Mouse (Mus musculus) embryonic facial prominence, embryonic 12.5 days (tissue): ENCODE measurements around the gene Cry2. TPM values are rescaled to one million over a fixed set of nuclear protein-coding genes. Genes with fewer than 3 reads are reported as not detected.
"Not testable (repeated sequence)": the region's sequence is repeated elsewhere in the genome, so short reads cannot be mapped to it uniquely, and the experiment has no call there.

ENCODE experiments used
- ATAC-seq: fragments of 200-750 bp; cut with Nextera tagmentation; 2 replicates; pipeline ENCODE4 v1.8.0; 2017; ENCODE audit not compliant: insufficient number of reproducible peaks, insufficient read depth, low FRiP score, low TSS enrichment
- H3K27ac ChIP-seq: fragments of 300-500 bp; sonication (generic); 2 replicates; pipeline ENCODE4 v1.5.1; 2016; ENCODE audit warnings: mild to moderate bottlenecking
- H3K27me3 ChIP-seq: fragments of 300-500 bp; sonication (generic); 2 replicates; pipeline ENCODE4 v1.6.1; 2016; ENCODE audit warnings: mild to moderate bottlenecking, moderate library complexity
- H3K36me3 ChIP-seq: fragments of 300-500 bp; sonication (generic); 2 replicates; pipeline ENCODE4 v1.6.1; 2016; ENCODE audit warnings: mild to moderate bottlenecking
- H3K4me1 ChIP-seq: fragments of 300-500 bp; sonication (generic); 2 replicates; pipeline ENCODE4 v1.6.1; 2016
- H3K4me2 ChIP-seq: fragments of 300-500 bp; sonication (generic); replicated peaks from 2 replicates; pipeline ENCODE4 v1.6.1; 2016; ENCODE audit warnings: mild to moderate bottlenecking, moderate library complexity
- H3K4me3 ChIP-seq: fragments of 300-500 bp; sonication (generic); 2 replicates; pipeline ENCODE4 v1.5.1; 2016; ENCODE audit warnings: mild to moderate bottlenecking
- H3K9ac ChIP-seq: fragments of 300-500 bp; sonication (generic); 2 replicates; pipeline ENCODE4 v1.6.1; 2016; ENCODE audit warnings: mild to moderate bottlenecking, moderate library complexity
- H3K9me3 ChIP-seq: fragments of 300-500 bp; sonication (generic); 2 replicates; pipeline ENCODE4 v1.6.1; 2016; ENCODE audit warnings: mild to moderate bottlenecking, moderate library complexity
- WGBS: fragments of 180-500 bp; shearing (Covaris S2); methylation state at CpG from one replicate; pipeline ENCODE4 v1.1.7; 2016; 5-methylcytosine and 5-hydroxymethylcytosine counted together
- polyA plus RNA-seq: library from polyadenylated mRNA; unstranded; fragments of >200 nt; fragmentation: Nextera tagmentation; extraction: Ambion mirVana; gene quantifications from 2 replicates; pipeline ENCODE4 v1.2.1, GENCODE M21; 2016

The Cry2 gene
- polyA plus RNA-seq, 1 experiment from 2014 or later, result 28.8 TPM

GRCm38 (mm10) chr2:92411705-92412104 lies 22.1 kb downstream of the Cry2 start:
- 94% methylated on average over 10 of the region's 10 CpGs for WGBS
- Histone ChIP-seq H3K4me2 (no peak overlapping the region), H3K27me3 (no peaks in the 10 kb centered on the region), H3K27ac (no peak overlapping the region), H3K4me1 (no peaks in the 10 kb centered on the region), H3K9ac (no peak overlapping the region), H3K9me3 (no peaks in the 10 kb centered on the region), H3K4me3 (no peak overlapping the region), H3K36me3 (peaks cover 93% of the 10 kb centered on the region)
- ATAC-seq, result no peak

DNA sequence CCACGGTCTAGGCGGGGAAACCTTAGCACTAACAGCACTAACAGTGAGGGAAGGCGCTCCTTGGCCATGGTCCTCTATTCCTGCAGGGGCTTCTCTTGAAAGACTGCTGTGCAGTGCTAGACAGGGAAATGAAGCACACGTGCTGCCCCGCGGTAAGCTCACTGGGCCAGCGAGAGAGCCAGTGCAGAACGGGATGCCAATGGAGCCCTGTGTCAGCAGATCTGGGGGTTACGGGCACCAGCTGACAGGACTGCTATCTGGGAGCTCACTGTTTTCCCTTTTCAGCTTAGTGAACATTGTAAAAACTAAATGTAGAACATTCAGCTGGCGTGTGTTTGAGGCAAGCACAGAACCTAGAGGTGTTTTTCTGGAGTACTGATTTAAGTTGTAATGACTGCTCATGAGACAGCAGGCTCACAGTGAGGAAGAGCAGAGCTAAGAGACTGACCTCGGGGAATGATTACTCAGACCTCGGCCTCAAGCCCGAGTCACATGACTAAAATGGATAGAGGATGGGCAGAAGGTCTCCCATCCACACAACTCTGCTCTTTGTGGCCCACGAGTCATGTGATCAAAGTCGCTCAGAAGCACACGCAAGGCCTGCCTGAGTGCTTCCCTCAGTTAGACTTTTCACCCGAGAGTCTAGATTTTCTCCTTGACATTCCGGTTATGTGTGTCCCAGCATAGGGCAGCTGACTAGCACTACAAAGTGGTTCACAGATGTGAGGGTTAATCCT lies 25.4 kb downstream of the Cry2 start:
- no peak for ATAC-seq
- no peaks in the 10 kb centered on the region for H3K4me1 ChIP-seq
- H3K36me3 ChIP-seq, result peaks cover 91% of the 10 kb centered on the region
- no peak overlapping the region for H3K4me3 ChIP-seq
- no peaks in the 10 kb centered on the region for H3K9me3 ChIP-seq
- H3K27me3 ChIP-seq, result no peaks in the 10 kb centered on the region
- H3K27ac ChIP-seq, result no peak overlapping the region
- WGBS, result 90% methylated on average over 18 of the region's 18 CpGs
- no peak overlapping the region for H3K4me2 ChIP-seq
- no peak overlapping the region for H3K9ac ChIP-seq

GRCm38 (mm10) chr2:92405687-92406086 lies 28.2 kb downstream of the Cry2 start:
- Histone ChIP-seq H3K9ac (no peak overlapping the region), H3K4me1 (peaks cover 5% of the 10 kb centered on the region; the same call in 1 of the 2 replicates), H3K36me3 (peaks cover 69% of the 10 kb centered on the region), H3K27ac (no peak overlapping the region), H3K27me3 (0 out of 2 replicates have a peak, but pooled peaks cover 3% of the 10 kb centered on the region), H3K9me3 (no peaks in the 10 kb centered on the region), H3K4me2 (no peak overlapping the region), H3K4me3 (no peak overlapping the region)
- WGBS, result 94% methylated on average over 7 of the region's 7 CpGs
- no peak for ATAC-seq

GRCm38 (mm10) chr2:92404737-92405136 lies 29.1 kb downstream of the Cry2 start:
- no peak for ATAC-seq
- Histone ChIP-seq H3K4me2 (no peak overlapping the region), H3K27me3 (peaks cover 9% of the 10 kb centered on the region; the same call in 1 of the 2 replicates), H3K27ac (no peak overlapping the region), H3K9ac (no peak overlapping the region), H3K4me3 (no peak overlapping the region), H3K36me3 (peaks cover 60% of the 10 kb centered on the region), H3K4me1 (peaks cover 6% of the 10 kb centered on the region; the same call in 1 of the 2 replicates), H3K9me3 (no peaks in the 10 kb centered on the region)
- 77% methylated on average over 6 of the region's 6 CpGs for WGBS

GRCm38 (mm10) chr2:92403776-92404319 lies 30.0 kb downstream of the Cry2 start:
- Histone ChIP-seq H3K4me1 (peaks cover 6% of the 10 kb centered on the region; the same call in 1 of the 2 replicates), H3K27ac (no peak overlapping the region), H3K27me3 (peaks cover 9% of the 10 kb centered on the region; the same call in 1 of the 2 replicates), H3K9ac (no peak overlapping the region), H3K4me3 (no peak overlapping the region), H3K4me2 (no peak overlapping the region), H3K36me3 (peaks cover 51% of the 10 kb centered on the region), H3K9me3 (no peaks in the 10 kb centered on the region)
- no peak for ATAC-seq
- WGBS, result 87% methylated on average over 5 of the region's 5 CpGs

DNA sequence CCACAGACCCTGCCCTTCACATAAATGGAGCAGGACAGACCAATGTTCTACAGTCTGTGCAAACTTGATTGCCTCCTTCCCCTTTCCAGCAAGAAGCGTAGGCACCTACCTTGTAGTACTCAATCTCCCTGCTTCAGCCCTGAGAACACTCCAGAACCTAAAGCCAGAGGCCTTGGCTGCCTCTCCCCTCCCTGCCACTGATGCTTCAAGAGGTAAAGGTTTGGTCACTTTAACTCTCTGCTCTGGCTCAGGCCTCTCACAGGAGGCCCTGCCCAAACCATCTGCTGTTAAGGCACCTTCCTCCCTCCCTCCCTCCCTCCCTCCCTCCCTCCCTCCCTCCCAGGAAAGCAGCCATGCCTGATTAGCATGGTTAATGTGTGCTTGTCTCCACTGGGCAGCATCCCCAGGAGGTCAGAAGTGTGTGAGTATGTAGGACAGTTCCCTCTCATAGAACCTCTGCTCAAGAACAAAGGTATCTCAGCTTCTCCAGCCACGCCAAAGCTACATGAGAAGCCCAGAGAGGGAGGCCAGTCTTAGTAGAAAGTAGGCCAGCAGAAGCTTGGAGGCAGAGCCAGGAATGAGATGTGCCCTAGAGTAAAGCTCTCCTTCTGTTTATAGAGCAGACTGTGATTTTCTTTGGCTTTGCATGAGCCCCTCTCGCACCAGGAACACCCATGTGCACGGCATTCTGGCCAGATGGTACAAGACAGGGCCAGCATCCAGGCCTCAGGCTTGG lies 31.1 kb downstream of the Cry2 start:
- H3K4me2 ChIP-seq, result no peak overlapping the region
- no peak for ATAC-seq
- H3K27me3 ChIP-seq, result peaks cover 9% of the 10 kb centered on the region; the same call in 1 of the 2 replicates
- no peak overlapping the region for H3K27ac ChIP-seq
- H3K9me3 ChIP-seq, result no peaks in the 10 kb centered on the region
- no peak overlapping the region for H3K9ac ChIP-seq
- peaks cover 6% of the 10 kb centered on the region; the same call in 1 of the 2 replicates for H3K4me1 ChIP-seq
- 78% methylated on average over 4 of the region's 4 CpGs for WGBS
- H3K36me3 ChIP-seq, result peaks cover 41% of the 10 kb centered on the region
- H3K4me3 ChIP-seq, result no peak overlapping the region

DNA sequence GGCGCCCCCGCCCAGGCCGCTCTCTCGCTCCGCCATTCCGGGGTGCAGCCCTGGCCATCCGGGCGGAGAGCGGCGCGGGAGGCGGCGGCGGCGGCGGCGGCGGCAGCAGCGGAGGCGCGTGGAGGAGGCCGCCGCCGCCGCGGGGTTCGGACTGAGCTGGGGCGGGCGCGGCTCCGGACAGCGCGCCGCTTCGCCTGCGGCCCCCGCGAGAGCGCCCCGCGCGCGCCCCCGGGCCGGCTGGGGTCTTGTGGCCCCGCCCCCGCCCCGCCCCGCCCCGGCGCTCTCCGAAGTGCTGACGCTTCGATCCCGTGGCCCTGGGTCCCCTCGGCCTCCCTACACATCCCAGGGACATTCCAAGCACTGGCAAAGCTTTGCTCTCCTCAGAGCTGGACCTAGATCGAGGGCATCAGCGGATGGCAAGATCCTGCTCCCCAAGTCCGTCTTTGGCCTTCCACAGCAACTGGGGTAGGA lies 32.7 kb downstream of the Cry2 start, which contains the start of gene Mapk8ip1:
Gene Mapk8ip1, minus strand, starts transcription at position 173 of the 471 bp plus-strand sequence.
- no peaks in the 10 kb centered on the region for H3K9me3 ChIP-seq
- H3K4me2 ChIP-seq, result peak within 1 kb of the TSS; percentile 90
- no peak within 1 kb of the TSS for H3K27ac ChIP-seq
- peak within 1 kb of the TSS; percentile 69 for H3K9ac ChIP-seq
- H3K27me3 ChIP-seq, result peaks cover 9% of the 10 kb centered on the region; the same call in 1 of the 2 replicates
- H3K36me3 ChIP-seq, result peaks cover 29% of the 10 kb centered on the region
- peaks cover 6% of the 10 kb centered on the region; the same call in 1 of the 2 replicates for H3K4me1 ChIP-seq
- peak; percentile 19; the same call in 1 of the 2 replicates for ATAC-seq
- WGBS, result under 1% methylated on average over 53 of the region's 59 CpGs
- H3K4me3 ChIP-seq, result peak within 1 kb of the TSS; percentile 61

- H3K36me3 ChIP-seq, result peaks cover 25% of the 10 kb centered on the region
- H3K27ac ChIP-seq, result no peak overlapping the region
These were observed 33.2 kb downstream of the Cry2 start for GRCm38 (mm10) chr2:92400682-92401081.

GRCm38 (mm10) chr2:92399877-92400276 lies 34.0 kb downstream of the Cry2 start:
- not testable (repeated sequence) for H3K27ac ChIP-seq, H3K27me3 ChIP-seq, H3K9ac ChIP-seq, H3K4me3 ChIP-seq, H3K4me1 ChIP-seq, ATAC-seq, H3K9me3 ChIP-seq
- H3K4me2 ChIP-seq, result 0 out of 2 replicates have a peak overlapping the region, but pooled peaks have one; percentile 3
- H3K36me3 ChIP-seq, result peaks cover 17% of the 10 kb centered on the region; the same call in 1 of the 2 replicates
- 71% methylated on average over 4 of the region's 4 CpGs for WGBS

More at GRCm38 (mm10) chr2:92400682-92401081, 33.2 kb downstream of the Cry2 start:
- H3K4me1 ChIP-seq, result peaks cover 6% of the 10 kb centered on the region; the same call in 1 of the 2 replicates
- 1% methylated on average over 22 of the region's 22 CpGs for WGBS
- peak overlapping the region; percentile 69 for H3K9ac ChIP-seq
- H3K27me3 ChIP-seq, result peaks cover 9% of the 10 kb centered on the region; the same call in 1 of the 2 replicates
- no peaks in the 10 kb centered on the region for H3K9me3 ChIP-seq
- H3K4me2 ChIP-seq, result peak overlapping the region; percentile 90
- ATAC-seq, result no peak
- H3K4me3 ChIP-seq, result peak overlapping the region; percentile 61

- no peak for ATAC-seq
- H3K4me2 ChIP-seq, result no peak overlapping the region
- no peak overlapping the region for H3K4me3 ChIP-seq
- peaks cover 17% of the 10 kb centered on the region for H3K4me1 ChIP-seq
- no peak overlapping the region for H3K27ac ChIP-seq
- H3K27me3 ChIP-seq, result peaks cover 9% of the 10 kb centered on the region; the same call in 1 of the 2 replicates
- no peaks in the 10 kb centered on the region for H3K36me3 ChIP-seq
- 89% methylated on average over 1 of the region's 1 CpGs for WGBS
- H3K9me3 ChIP-seq, result no peaks in the 10 kb centered on the region
- H3K9ac ChIP-seq, result no peak overlapping the region
These were observed 36.4 kb downstream of the Cry2 start for GRCm38 (mm10) chr2:92397436-92397835.

DNA sequence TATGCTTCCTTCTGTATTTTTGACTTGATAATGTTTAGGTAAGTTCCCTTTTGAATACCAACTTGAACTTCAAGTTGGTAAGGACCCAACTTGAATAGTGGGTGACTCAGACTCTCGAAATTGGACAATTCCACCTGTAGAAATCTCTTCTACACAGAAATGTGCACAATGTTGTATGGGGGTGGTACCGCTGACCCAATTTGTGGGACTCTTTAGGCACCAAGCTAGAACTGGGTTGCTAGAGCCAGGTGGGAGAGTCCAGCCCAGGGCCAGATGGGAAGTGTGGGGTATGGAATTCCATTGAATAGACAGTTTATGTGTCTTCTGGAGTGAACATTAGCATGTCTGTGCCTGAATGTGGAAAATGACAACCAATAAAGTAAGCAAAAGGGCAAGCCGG lies 38.3 kb downstream of the Cry2 start:
- WGBS, result 88% methylated on average over 3 of the region's 3 CpGs
- Histone ChIP-seq H3K27me3 (peaks cover 5% of the 10 kb centered on the region; the same call in 1 of the 2 replicates), H3K36me3 (no peaks in the 10 kb centered on the region), H3K9me3 (no peaks in the 10 kb centered on the region), H3K4me1 (peaks cover 30% of the 10 kb centered on the region), H3K9ac (no peak overlapping the region), H3K27ac (no peak overlapping the region), H3K4me3 (no peak overlapping the region), H3K4me2 (no peak overlapping the region)
- ATAC-seq, result no peak
